Mouse (Mus musculus) kidney, adult 2 months (tissue): ENCODE results near the gene Galnt7.
"Not testable (repeated sequence)": the region's sequence is repeated elsewhere in the genome, so short reads cannot be mapped to it uniquely, and the experiment has no call there.

Experiments
- CTCF ChIP-seq: fragments of 200-500 bp; conservative IDR thresholded peaks from 2 replicates; pipeline ENCODE4 v1.5.1; 2011; ENCODE audit warnings: low read depth, mild to moderate bottlenecking, control low read depth, low read length, moderate library complexity, mixed read lengths; ENCODE audit not compliant: insufficient read depth, insufficient read length
- POLR2A ChIP-seq: fragments of 200-500 bp; IDR thresholded peaks from one replicate; pipeline ENCODE4 v1.6.1; 2011; ENCODE audit warnings: low read depth, low read length, control low read depth

GRCm38 (mm10) chr8:57516685-57517084, 136.1 kb downstream of the Galnt7 start:
- TF ChIP-seq POLR2A, CTCF: not testable (repeated sequence)
